Mouse (Mus musculus) heart, embryonic 11.5 days (tissue): ENCODE measurements at regions not wholly inside any gene's neighbourhood (a gene's known extent, or its start where the extent isn't known, plus 50 kb on each side); places are given as distances from the start of the nearest gene placed in this dataset.

Experiments used
- ATAC-seq: fragments of 200-750 bp; cut with Nextera tagmentation; replicated peaks from 2 replicates; pipeline ENCODE4 v1.8.0; 2017; ENCODE audit warnings: moderate library complexity; ENCODE audit not compliant: insufficient number of reproducible peaks, low FRiP score, low TSS enrichment
- H3K27ac ChIP-seq: fragments of 300-500 bp; sonication (generic); 2 replicates; pipeline ENCODE4 v1.5.1; 2014; ENCODE audit warnings: mild to moderate bottlenecking, low read depth, low read length
- H3K27me3 ChIP-seq: fragments of 300-500 bp; sonication (generic); 2 replicates; pipeline ENCODE4 v1.6.1; 2014; ENCODE audit warnings: mild to moderate bottlenecking, low read length, mixed read lengths; ENCODE audit not compliant: control insufficient read depth, insufficient read depth
- H3K36me3 ChIP-seq: fragments of 300-500 bp; sonication (generic); 2 replicates; pipeline ENCODE4 v1.6.1; 2014; ENCODE audit warnings: mild to moderate bottlenecking, low read length, moderate library complexity, mixed read lengths; ENCODE audit not compliant: control insufficient read depth, insufficient read depth
- H3K4me1 ChIP-seq: fragments of 300-500 bp; sonication (generic); 2 replicates; pipeline ENCODE4 v1.6.1; 2014; ENCODE audit warnings: low read length; ENCODE audit not compliant: control insufficient read depth, insufficient read depth
- H3K4me2 ChIP-seq: fragments of 300-500 bp; sonication (generic); 2 replicates; pipeline ENCODE4 v1.6.1; 2014; ENCODE audit warnings: mild to moderate bottlenecking, moderate library complexity
- H3K4me3 ChIP-seq: fragments of 300-500 bp; sonication (generic); 2 replicates; pipeline ENCODE4 v1.5.1; 2014; ENCODE audit warnings: low read depth, low read length
- H3K9ac ChIP-seq: fragments of 300-500 bp; sonication (generic); 2 replicates; pipeline ENCODE4 v1.6.1; 2014; ENCODE audit warnings: mild to moderate bottlenecking, low read depth, low read length, moderate library complexity
- H3K9me3 ChIP-seq: fragments of 300-500 bp; sonication (generic); replicated peaks from 2 replicates; pipeline ENCODE4 v1.6.1; 2016; ENCODE audit warnings: low read length; ENCODE audit not compliant: control insufficient read depth
- WGBS: fragments of 180-500 bp; shearing (Covaris S2); extraction: QIAGEN DNeasy Blood & Tissue Kit; methylation state at CpG from one replicate; pipeline ENCODE4 v1.1.7; 2014; ENCODE audit not compliant: insufficient replicate concordance; 5-methylcytosine and 5-hydroxymethylcytosine counted together

GRCm38 (mm10) chr17:85508386-85508785 is 105.0 kb upstream of the Six3 start:
- Histone ChIP-seq H3K27ac (no peak overlapping the region), H3K4me1 (no peaks in the 10 kb centered on the region), H3K36me3 (no peaks in the 10 kb centered on the region), H3K4me2 (no peak overlapping the region), H3K9me3 (no peaks in the 10 kb centered on the region), H3K9ac (no peak overlapping the region), H3K4me3 (no peak overlapping the region), H3K27me3 (no peaks in the 10 kb centered on the region)
- WGBS: 81% methylated on average over 12 of the region's 12 CpGs
- ATAC-seq: no peak

GRCm38 (mm10) chr17:85512971-85513370 is 100.4 kb upstream of the Six3 start:
- Histone ChIP-seq H3K4me1 (no peaks in the 10 kb centered on the region), H3K36me3 (no peaks in the 10 kb centered on the region), H3K4me2 (no peak overlapping the region), H3K9me3 (no peaks in the 10 kb centered on the region), H3K9ac (no peak overlapping the region), H3K27ac (no peak overlapping the region), H3K27me3 (no peaks in the 10 kb centered on the region), H3K4me3 (no peak overlapping the region)
- no peak for ATAC-seq
- WGBS: 81% methylated on average over 4 of the region's 4 CpGs

- H3K4me3 ChIP-seq: no peak overlapping the region
Observed at GRCm38 (mm10) chr17:85513936-85514335, 99.5 kb upstream of the Six3 start.

DNA sequence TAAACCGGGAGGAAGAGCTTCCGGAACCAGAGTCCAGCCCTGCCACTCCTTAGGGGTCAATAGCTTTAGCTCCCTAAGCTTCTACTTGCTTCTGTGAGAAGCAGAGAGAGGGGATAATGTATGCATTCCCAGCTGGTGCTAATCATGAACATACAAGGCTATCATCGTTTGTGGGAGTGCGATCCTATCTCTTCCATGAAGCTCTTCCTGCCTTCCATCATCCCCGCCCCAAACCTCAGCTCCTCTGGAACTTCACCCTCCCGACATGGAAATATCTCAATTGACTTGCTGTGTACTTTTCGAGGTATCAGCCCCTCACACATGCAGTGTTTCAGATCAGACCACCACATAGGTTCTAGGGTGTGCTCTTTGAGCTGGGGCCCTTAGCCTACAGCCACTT is 99.0 kb upstream of the Six3 start:
- Histone ChIP-seq H3K4me3 (no peak overlapping the region), H3K9ac (no peak overlapping the region), H3K4me2 (no peak overlapping the region), H3K4me1 (no peaks in the 10 kb centered on the region), H3K9me3 (no peaks in the 10 kb centered on the region), H3K27ac (no peak overlapping the region), H3K36me3 (no peaks in the 10 kb centered on the region), H3K27me3 (no peaks in the 10 kb centered on the region)
- WGBS: 54% methylated on average over 7 of the region's 7 CpGs
- no peak for ATAC-seq

More at GRCm38 (mm10) chr17:85513936-85514335, 99.5 kb upstream of the Six3 start:
- no peaks in the 10 kb centered on the region for H3K36me3 ChIP-seq
- H3K27ac ChIP-seq: no peak overlapping the region
- no peak overlapping the region for H3K4me2 ChIP-seq
- H3K9me3 ChIP-seq: no peaks in the 10 kb centered on the region
- 83% methylated on average over 4 of the region's 4 CpGs for WGBS
- H3K9ac ChIP-seq: no peak overlapping the region
- H3K27me3 ChIP-seq: no peaks in the 10 kb centered on the region
- H3K4me1 ChIP-seq: no peaks in the 10 kb centered on the region
- ATAC-seq: no peak

DNA sequence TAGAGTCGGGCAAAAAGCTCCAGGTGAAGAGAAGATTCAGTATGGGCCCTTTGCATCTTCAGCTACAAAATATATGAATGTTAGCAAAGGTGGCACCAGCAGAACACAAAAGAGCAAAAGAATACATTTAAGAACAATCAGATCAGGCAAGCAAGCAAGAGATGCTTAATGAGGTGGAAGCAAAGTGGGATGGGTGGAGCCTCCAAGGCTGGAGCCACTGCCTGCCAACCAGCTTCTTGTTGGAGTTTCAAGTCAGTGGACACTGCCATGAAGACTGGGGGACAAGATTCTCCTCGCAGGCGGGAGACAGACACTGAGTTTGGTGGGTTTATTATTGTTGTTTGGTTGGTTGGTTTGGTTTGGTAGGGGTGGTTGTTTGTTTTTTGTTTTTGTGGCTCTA is 96.1 kb upstream of the Six3 start:
- no peaks in the 10 kb centered on the region for H3K36me3 ChIP-seq
- no peaks in the 10 kb centered on the region for H3K4me1 ChIP-seq
- H3K9me3 ChIP-seq: no peaks in the 10 kb centered on the region
- no peak overlapping the region for H3K4me2 ChIP-seq
- no peak overlapping the region for H3K27ac ChIP-seq
- peaks cover 4% of the 10 kb centered on the region; the same call in 1 of the 2 replicates for H3K27me3 ChIP-seq
- H3K9ac ChIP-seq: no peak overlapping the region
- no peak overlapping the region for H3K4me3 ChIP-seq
- WGBS: 67% methylated on average over 3 of the region's 3 CpGs
- ATAC-seq: no peak

DNA sequence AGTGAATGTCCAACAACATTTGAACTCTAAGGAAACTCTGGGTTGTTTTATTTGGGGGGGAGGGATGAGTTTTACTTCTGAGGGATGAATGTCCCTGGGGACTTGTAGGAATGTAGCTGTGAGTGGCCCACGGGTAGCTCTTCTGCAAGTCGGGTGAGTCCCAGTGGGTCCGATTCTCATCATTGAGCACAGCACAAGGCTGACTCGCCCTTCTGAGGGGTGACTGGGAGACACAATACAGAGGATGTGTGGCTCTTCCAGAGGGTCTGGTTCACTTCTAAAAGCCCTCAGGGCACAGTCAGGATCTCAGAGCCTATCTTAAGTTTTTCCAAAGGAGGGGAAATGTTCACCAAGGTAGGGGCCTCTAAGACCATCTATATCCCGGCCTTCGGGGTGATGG is 94.9 kb upstream of the Six3 start:
- ATAC-seq: no peak
- peaks cover 5% of the 10 kb centered on the region; the same call in 1 of the 2 replicates for H3K27me3 ChIP-seq
- no peak overlapping the region for H3K9ac ChIP-seq
- H3K9me3 ChIP-seq: no peaks in the 10 kb centered on the region
- H3K4me2 ChIP-seq: no peak overlapping the region
- WGBS: 88% methylated on average over 6 of the region's 6 CpGs
- H3K27ac ChIP-seq: no peak overlapping the region
- no peaks in the 10 kb centered on the region for H3K36me3 ChIP-seq
- H3K4me1 ChIP-seq: no peaks in the 10 kb centered on the region
- no peak overlapping the region for H3K4me3 ChIP-seq

DNA sequence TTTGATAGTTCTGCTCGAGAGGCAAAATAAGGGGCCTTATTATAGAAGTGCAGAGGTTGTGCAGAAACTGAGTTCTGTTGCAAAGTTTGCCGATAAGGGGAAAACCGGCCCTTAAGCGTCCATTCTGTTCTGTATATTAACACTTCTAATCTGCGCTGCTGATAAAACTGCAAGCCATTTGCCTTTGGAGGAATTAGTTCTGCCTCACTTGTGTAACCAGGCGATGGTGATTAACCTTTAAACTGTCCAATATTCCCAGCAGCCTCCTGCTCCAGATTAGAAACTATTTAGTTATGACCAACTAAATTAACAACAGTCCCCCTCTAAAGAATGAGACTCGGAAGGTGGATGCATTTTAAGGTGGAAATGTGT is 86.1 kb upstream of the Six3 start:
- Histone ChIP-seq H3K9ac (no peak overlapping the region), H3K36me3 (no peaks in the 10 kb centered on the region), H3K4me3 (no peak overlapping the region), H3K4me1 (no peaks in the 10 kb centered on the region), H3K4me2 (no peak overlapping the region), H3K27me3 (0 out of 2 replicates have a peak, but pooled peaks cover under 1% of the 10 kb centered on the region), H3K27ac (no peak overlapping the region), H3K9me3 (no peaks in the 10 kb centered on the region)
- WGBS: 50% methylated on average over 7 of the region's 7 CpGs
- ATAC-seq: no peak

DNA sequence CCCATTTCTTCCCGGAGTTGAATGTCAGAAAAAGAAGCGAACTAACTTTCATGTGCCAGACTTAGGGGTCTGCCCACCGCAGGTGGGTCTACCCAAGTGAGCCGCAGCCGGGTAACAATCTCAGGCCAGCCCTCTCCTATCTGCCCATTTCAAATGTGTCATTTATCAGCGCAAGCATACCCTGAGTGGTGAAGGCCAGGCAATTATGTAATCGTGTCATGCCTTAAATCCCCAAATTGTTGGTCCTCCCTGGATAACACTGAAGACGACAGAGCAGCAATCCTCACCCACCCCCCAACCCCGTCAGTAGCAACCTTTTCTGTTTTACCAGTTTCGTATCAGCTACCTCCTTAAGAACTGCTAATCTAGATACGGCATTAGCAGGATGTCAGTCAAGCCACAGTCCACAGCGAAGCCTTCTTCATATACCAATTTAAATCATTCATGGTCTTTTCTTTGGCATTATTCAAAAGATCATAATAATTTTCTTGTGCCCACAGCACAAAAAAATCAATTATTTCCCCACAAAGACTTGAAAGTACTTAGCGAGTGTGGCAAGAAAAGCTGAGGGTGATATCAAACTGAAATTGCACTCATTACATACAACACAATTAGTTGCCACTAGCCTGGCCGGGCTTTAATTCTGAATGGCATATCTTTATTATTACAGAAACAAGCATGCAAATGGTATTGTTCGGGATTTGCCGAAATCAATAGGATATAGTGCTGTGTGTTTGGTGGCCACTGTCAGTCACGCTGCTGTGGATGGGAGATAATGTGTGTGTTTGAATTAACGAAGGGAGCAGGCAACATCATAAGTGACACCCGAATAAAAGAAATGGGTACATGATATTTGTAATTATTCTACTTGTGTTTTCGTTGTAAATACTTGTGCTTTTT is 85.1 kb upstream of the Six3 start:
- no peaks in the 10 kb centered on the region for H3K4me1 ChIP-seq
- H3K9ac ChIP-seq: no peak overlapping the region
- no peaks in the 10 kb centered on the region for H3K36me3 ChIP-seq
- no peak overlapping the region for H3K27ac ChIP-seq
- H3K4me3 ChIP-seq: no peak overlapping the region
- no peak overlapping the region for H3K4me2 ChIP-seq
- no peak for ATAC-seq
- H3K27me3 ChIP-seq: no peaks in the 10 kb centered on the region
- WGBS: 65% methylated on average over 20 of the region's 20 CpGs
- no peaks in the 10 kb centered on the region for H3K9me3 ChIP-seq

DNA sequence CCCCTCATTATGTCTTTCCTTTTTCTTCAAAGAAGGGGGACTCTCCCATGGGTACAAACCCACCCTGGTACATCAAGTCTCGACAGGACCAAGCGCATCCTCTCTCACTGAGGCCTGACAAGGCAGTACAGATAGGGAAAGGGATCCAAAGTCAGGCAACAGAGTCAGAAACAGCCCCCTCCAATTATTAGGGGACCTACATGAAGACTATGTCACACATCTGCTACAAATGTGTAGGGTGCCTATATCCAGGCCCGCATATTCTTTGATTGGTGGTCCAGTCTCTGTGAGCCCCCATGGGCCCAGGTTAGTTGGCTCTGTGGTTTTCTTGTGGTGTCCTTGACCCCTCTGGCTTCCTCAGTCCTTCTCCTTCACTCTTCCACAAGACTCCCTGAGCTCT is 77.1 kb upstream of the Six3 start:
- no peak for ATAC-seq
- no peaks in the 10 kb centered on the region for H3K36me3 ChIP-seq
- H3K4me2 ChIP-seq: no peak overlapping the region
- H3K4me3 ChIP-seq: no peak overlapping the region
- no peak overlapping the region for H3K27ac ChIP-seq
- no peaks in the 10 kb centered on the region for H3K4me1 ChIP-seq
- no peak overlapping the region for H3K9ac ChIP-seq
- 79% methylated on average over 3 of the region's 3 CpGs for WGBS
- no peaks in the 10 kb centered on the region for H3K27me3 ChIP-seq
- H3K9me3 ChIP-seq: no peaks in the 10 kb centered on the region
